Mouse (Mus musculus) brain, embryonic 14.5 days (tissue): ENCODE measurements around the gene Zfp697.
"Not testable (repeated sequence)": the region's sequence is repeated elsewhere in the genome, so short reads cannot be mapped to it uniquely, and the experiment has no call there.

Source experiments
- CTCF ChIP-seq: fragments of 200-500 bp; IDR thresholded peaks from 2 replicates; pipeline ENCODE4 v1.5.1; 2012; ENCODE audit warnings: inconsistent platforms, mild to moderate bottlenecking, moderate library complexity, borderline replicate concordance; ENCODE audit not compliant: insufficient read depth, insufficient read length; ENCODE audit errors: extremely low read depth
- POLR2A ChIP-seq: fragments of 200-500 bp; IDR thresholded peaks from 2 replicates; pipeline ENCODE4 v1.6.1; 2012; ENCODE audit warnings: mild to moderate bottlenecking, inconsistent platforms, borderline replicate concordance; ENCODE audit not compliant: poor library complexity, insufficient read depth, insufficient read length, severe bottlenecking; ENCODE audit errors: extremely low read depth

- not testable (repeated sequence) for TF ChIP-seq CTCF, POLR2A
These were observed 28.6 kb downstream of the Zfp697 start for GRCm38 (mm10) chr3:98410619-98411580.
